Comparison of ENCODE assay signal across 11 mouse cellular contexts in the genomic region with DNA sequence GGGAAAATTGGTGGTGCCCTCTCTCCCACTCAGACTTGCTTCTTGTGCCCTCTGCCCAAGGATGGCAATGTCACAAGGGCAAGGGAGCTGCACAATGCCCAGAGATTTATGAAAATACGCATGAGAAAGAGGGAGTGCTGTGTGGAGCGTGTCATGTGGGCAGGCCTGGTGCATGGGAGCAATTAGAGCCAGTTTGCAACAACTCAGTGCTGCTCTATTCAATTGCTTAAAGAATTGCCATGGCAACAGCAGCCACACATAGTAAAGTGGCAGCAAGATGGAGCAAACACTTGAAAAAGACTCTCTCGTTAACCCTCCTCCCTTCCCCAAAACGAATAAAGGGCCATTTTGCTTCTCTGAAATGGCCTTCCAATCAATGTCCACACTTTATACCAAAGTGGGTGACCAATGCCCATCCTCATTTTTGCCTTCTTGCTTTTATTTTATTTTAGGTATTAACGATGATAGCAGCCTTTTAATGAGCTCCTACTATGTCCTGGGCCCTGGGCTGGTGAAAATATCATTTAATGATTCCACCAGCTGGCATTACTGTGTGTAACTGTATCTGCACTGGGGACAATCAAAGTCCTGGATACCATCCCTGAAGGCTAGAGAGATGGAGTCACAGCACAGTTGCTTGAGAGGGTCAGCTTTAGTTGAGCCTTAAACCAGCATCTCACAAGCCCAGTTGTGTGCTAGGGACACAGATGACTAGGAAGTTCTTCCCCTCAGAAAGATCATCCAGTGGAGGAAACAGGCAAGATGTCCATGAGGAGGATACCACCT.
A peak's percentile ranks its signal among the peaks of the same experiment; 100 is the strongest.
DNase-seq lines count a peak whose midpoint lies in the region; ATAC-seq and TF ChIP-seq lines count a peak whose summit lies in the region.
"Had no signal": no experiment of that assay in that cellular context is flagged by ENCODE, and none has a peak within 500 bp of the region (broad histone marks: within the 10 kb centered on the region; RNA-seq: fewer than 3 reads in every experiment).

No protein-coding gene starts in this region.

- H3K9me3 ChIP-seq in lung, embryonic 14.5 days (ENCODE audit: low read depth, low read length), result no peaks in the 10 kb centered on the region
- H3K9me3 ChIP-seq in midbrain, embryonic 10.5 days (replicated peaks), result no peaks in the 10 kb centered on the region
- H3K9me3 ChIP-seq: intestine, embryonic 15.5 days had no signal

- H3K36me3 ChIP-seq in lung, embryonic 14.5 days (ENCODE audit: insufficient read depth), result no peaks in the 10 kb centered on the region
- H3K36me3 ChIP-seq in midbrain, embryonic 10.5 days, result no peaks in the 10 kb centered on the region
- H3K36me3 ChIP-seq: intestine, embryonic 15.5 days had no signal

- no peaks in the 10 kb centered on the region for H3K4me1 ChIP-seq in lung, embryonic 14.5 days (ENCODE audit: insufficient read depth)
- H3K4me1 ChIP-seq in midbrain, embryonic 10.5 days, result peaks cover 13% of the 10 kb centered on the region
- H3K4me1 ChIP-seq: intestine, embryonic 15.5 days had no signal

- no peak for ATAC-seq in lung, embryonic 14.5 days (ENCODE audit: insufficient read depth)
- no peak for ATAC-seq in megakaryocyte-erythroid progenitor cell, adult 5-6 weeks (replicated peaks; ENCODE audit: low FRiP score, low TSS enrichment, poor library complexity, severe bottlenecking)
- ATAC-seq: intestine, embryonic 15.5 days had no signal

- DNase-seq in lung, embryonic 14.5 days, result peak; percentile 13
- DNase-seq in lung, postnatal 10 days, result no peak
- peak; percentile 19 to 33 for DNase-seq in frontal cortex, postnatal 14 days (ENCODE audit: low spot score in 2 of 2)
- no peak for DNase-seq in midbrain, embryonic 10.5 days (ENCODE audit: low spot score)
- DNase-seq in telencephalon, adult 2 months (ENCODE audit: low read depth, low spot score), result peak; percentile 63
- no peak for DNase-seq in urinary bladder, postnatal 14 days (ENCODE audit: low spot score)
- DNase-seq in adrenal gland, adult (ENCODE audit: inconsistent age in 2 of 2, low spot score in 1 of 2), result no peak
- DNase-seq: cerebellum, postnatal 10 days; gastrocnemius, postnatal 14 days had no signal

- TF ChIP-seq CTCF in lung, embryonic 14.5 days (IDR thresholded peaks at IDR 0.05; ENCODE audit: low read depth), result no peak

- no peak overlapping the region for H3K4me2 ChIP-seq in lung, embryonic 14.5 days
- H3K4me2 ChIP-seq: intestine, embryonic 15.5 days had no signal

- 66% methylated on average over 5 of the region's 5 CpGs for whole genome bisulfite sequencing in lung, embryonic 14.5 days
- WGBS in midbrain, embryonic 10.5 days, result 51% methylated on average over 5 of the region's 5 CpGs

- no peak overlapping the region for H3K4me3 ChIP-seq in lung, embryonic 14.5 days (ENCODE audit: low read depth, low read length)
- no peak overlapping the region for H3K4me3 ChIP-seq in midbrain, embryonic 10.5 days
- H3K4me3 ChIP-seq: intestine, embryonic 15.5 days had no signal

- H3K27me3 ChIP-seq in lung, embryonic 14.5 days (ENCODE audit: insufficient read depth, low read length), result no peaks in the 10 kb centered on the region
- no peaks in the 10 kb centered on the region for H3K27me3 ChIP-seq in midbrain, embryonic 10.5 days (ENCODE audit: low read depth, poor library complexity, severe bottlenecking)
- H3K27me3 ChIP-seq: intestine, embryonic 15.5 days had no signal

- no peak overlapping the region for H3K9ac ChIP-seq in lung, embryonic 14.5 days
- H3K9ac ChIP-seq: intestine, embryonic 15.5 days had no signal

- H3K27ac ChIP-seq in lung, embryonic 14.5 days (ENCODE audit: low read depth), result no peak overlapping the region
- H3K27ac ChIP-seq in midbrain, embryonic 10.5 days (replicated peaks), result peak overlapping the region; percentile 25; the same call in 1 of the 2 replicates
- H3K27ac ChIP-seq: intestine, embryonic 15.5 days had no signal

Comparison
In these comparisons a context has a peak if more than half of its experiments do, and no peak if none do; other contexts are left out.
1. DNase-seq: peak in lung, embryonic 14.5 days (single experiment), frontal cortex, postnatal 14 days (2 of 2) and telencephalon, adult 2 months (single experiment); none in lung, postnatal 10 days (single experiment), midbrain, embryonic 10.5 days (single experiment), urinary bladder, postnatal 14 days (single experiment) and adrenal gland, adult (0 of 2).